In genomic region chr11:69420554-69421000, GRCm38 (mm10) we compare ENCODE assay signal across 8 mouse cellular contexts. TPM values are rescaled to one million over a fixed set of nuclear protein-coding genes. Genes with fewer than 3 reads are reported as not detected.
DNase-seq lines count a peak whose midpoint lies in the region; ATAC-seq and TF ChIP-seq lines count a peak whose summit lies in the region.

No protein-coding gene starts in this region.

- H3K27ac ChIP-seq in layer of hippocampus, adult 2 months = no peak overlapping the region
- no peak overlapping the region for H3K27ac ChIP-seq in embryonic facial prominence, embryonic 12.5 days
- no peak overlapping the region for H3K27ac ChIP-seq in hindbrain, embryonic 15.5 days (replicated peaks)
- H3K27ac ChIP-seq in midbrain, embryonic 16.5 days (ENCODE audit: low read length) = no peak overlapping the region

- ATAC-seq in embryonic facial prominence, embryonic 12.5 days (ENCODE audit: insufficient number of reproducible peaks, insufficient read depth, low FRiP score, low TSS enrichment) = no peak
- ATAC-seq in hindbrain, embryonic 15.5 days (ENCODE audit: low FRiP score, low read depth) = no peak
- no peak for ATAC-seq in midbrain, embryonic 16.5 days

- H3K4me1 ChIP-seq in embryonic facial prominence, embryonic 12.5 days = peaks cover 31% of the 10 kb centered on the region
- peaks cover 46% of the 10 kb centered on the region for H3K4me1 ChIP-seq in hindbrain, embryonic 15.5 days (replicated peaks)
- peaks cover 26% of the 10 kb centered on the region for H3K4me1 ChIP-seq in midbrain, embryonic 16.5 days (ENCODE audit: control insufficient read depth, insufficient read depth, low read length)

- H3K27me3 ChIP-seq in embryonic facial prominence, embryonic 12.5 days = peaks cover 28% of the 10 kb centered on the region
- peaks cover 28% of the 10 kb centered on the region for H3K27me3 ChIP-seq in hindbrain, embryonic 15.5 days
- H3K27me3 ChIP-seq in midbrain, embryonic 16.5 days (ENCODE audit: control insufficient read depth, insufficient read depth, low read depth, low read length) = peaks cover 20% of the 10 kb centered on the region

- TF ChIP-seq CTCF in layer of hippocampus, adult 2 months (conservative IDR thresholded peaks at IDR 0.05) = no peak

- H3K4me3 ChIP-seq in layer of hippocampus, adult 2 months = peak overlapping the region; percentile 60
- H3K4me3 ChIP-seq in embryonic facial prominence, embryonic 12.5 days = peak overlapping the region; percentile 84
- peak overlapping the region; percentile 65 for H3K4me3 ChIP-seq in hindbrain, embryonic 15.5 days
- peak overlapping the region; percentile 67 for H3K4me3 ChIP-seq in midbrain, embryonic 16.5 days (ENCODE audit: low read depth, low read length)

- DNase-seq in layer of hippocampus, adult 2 months (ENCODE audit: low spot score in 2 of 2) = no peak
- no peak for DNase-seq in layer of hippocampus, adult 18-20 months (ENCODE audit: low spot score in 2 of 2)
- no peak for DNase-seq in Muller cell, postnatal 12 days (ENCODE audit: inconsistent ontology term)
- no peak for DNase-seq in ovary, postnatal 36 days (ENCODE audit: low spot score)
- DNase-seq in cerebellum, postnatal 14 days = no peak

- no peaks in the 10 kb centered on the region for H3K9me3 ChIP-seq in embryonic facial prominence, embryonic 12.5 days
- no peaks in the 10 kb centered on the region for H3K9me3 ChIP-seq in hindbrain, embryonic 15.5 days
- H3K9me3 ChIP-seq in midbrain, embryonic 16.5 days (replicated peaks; ENCODE audit: control insufficient read depth, low read length, poor library complexity, severe bottlenecking) = no peaks in the 10 kb centered on the region

- 7% methylated on average over 10 of the region's 10 CpGs for WGBS in embryonic facial prominence, embryonic 12.5 days
- WGBS in hindbrain, embryonic 15.5 days = 8% methylated on average over 10 of the region's 10 CpGs
- WGBS in midbrain, embryonic 16.5 days = 8% methylated on average over 10 of the region's 10 CpGs

- H3K36me3 ChIP-seq in embryonic facial prominence, embryonic 12.5 days = no peaks in the 10 kb centered on the region
- no peaks in the 10 kb centered on the region for H3K36me3 ChIP-seq in hindbrain, embryonic 15.5 days
- no peaks in the 10 kb centered on the region for H3K36me3 ChIP-seq in midbrain, embryonic 16.5 days (ENCODE audit: control insufficient read depth, insufficient read depth, low read length)

- peak overlapping the region; percentile 37; the same call in 1 of the 2 replicates for H3K9ac ChIP-seq in embryonic facial prominence, embryonic 12.5 days
- peak overlapping the region; percentile 17; the same call in 1 of the 2 replicates for H3K9ac ChIP-seq in hindbrain, embryonic 15.5 days
- H3K9ac ChIP-seq in midbrain, embryonic 16.5 days (ENCODE audit: low read depth, low read length) = peak overlapping the region; percentile 50

- peak overlapping the region; percentile 98 for H3K4me2 ChIP-seq in embryonic facial prominence, embryonic 12.5 days (replicated peaks)
- H3K4me2 ChIP-seq in hindbrain, embryonic 15.5 days = peak overlapping the region; percentile 96
- H3K4me2 ChIP-seq in midbrain, embryonic 16.5 days (ENCODE audit: low read length) = peak overlapping the region; percentile 65

RNA-seq across cellular contexts. Expression of gene Kdm6b, which starts 7.1 kb away (rescaled TPM):
- 10 to 100 TPM; 34.3 to 40.9 TPM for total RNA-seq in layer of hippocampus, adult 2 months (2021)
- total RNA-seq in layer of hippocampus, adult 18-20 months (2021) = 10 to 100 TPM; 35.7 to 39.3 TPM
- 42.3 and 43.4 TPM in 2 replicates for polyA plus RNA-seq in embryonic facial prominence, embryonic 12.5 days (2016; fragmentation: Nextera tagmentation; extraction: Ambion mirVana)
- polyA plus RNA-seq in hindbrain, embryonic 15.5 days (2015; fragmentation: Nextera tagmentation; extraction: Ambion mirVana) = 33.7 and 34.9 TPM in 2 replicates
- polyA plus RNA-seq in midbrain, embryonic 16.5 days (2015; fragmentation: Nextera tagmentation; extraction: Ambion mirVana) = 36.4 and 39.0 TPM in 2 replicates

RNA-seq across cellular contexts. Expression of gene Tmem88, which starts 22.5 kb away (rescaled TPM):
- 1 to 10 TPM; 2.6 to 5.0 TPM for total RNA-seq in layer of hippocampus, adult 2 months (2021)
- total RNA-seq in layer of hippocampus, adult 18-20 months (2021) = 1 to 10 TPM; 2.5 to 2.7 TPM
- polyA plus RNA-seq in embryonic facial prominence, embryonic 12.5 days (2016; fragmentation: Nextera tagmentation; extraction: Ambion mirVana) = 18.1 and 21.3 TPM in 2 replicates
- polyA plus RNA-seq in hindbrain, embryonic 15.5 days (2015; fragmentation: Nextera tagmentation; extraction: Ambion mirVana) = 6.8 and 7.2 TPM in 2 replicates
- 5.2 and 5.9 TPM in 2 replicates for polyA plus RNA-seq in midbrain, embryonic 16.5 days (2015; fragmentation: Nextera tagmentation; extraction: Ambion mirVana)

RNA-seq across cellular contexts. Expression of gene Cyb5d1, which starts 25.1 kb away (rescaled TPM):
- 10 to 100 TPM; 43.6 to 45.0 TPM for total RNA-seq in layer of hippocampus, adult 2 months (2021)
- total RNA-seq in layer of hippocampus, adult 18-20 months (2021) = 10 to 100 TPM; 47.8 to 51.2 TPM
- polyA plus RNA-seq in embryonic facial prominence, embryonic 12.5 days (2016; fragmentation: Nextera tagmentation; extraction: Ambion mirVana) = 44.6 and 50.0 TPM in 2 replicates
- polyA plus RNA-seq in hindbrain, embryonic 15.5 days (2015; fragmentation: Nextera tagmentation; extraction: Ambion mirVana) = 30.6 and 33.5 TPM in 2 replicates
- 27.1 and 28.9 TPM in 2 replicates for polyA plus RNA-seq in midbrain, embryonic 16.5 days (2015; fragmentation: Nextera tagmentation; extraction: Ambion mirVana)

RNA-seq across cellular contexts. Expression of gene Naa38, which starts 25.3 kb away (rescaled TPM):
- total RNA-seq in layer of hippocampus, adult 2 months (2021) = 100 to 1,000 TPM; 109 to 127 TPM
- 100 to 1,000 TPM; 107 to 123 TPM for total RNA-seq in layer of hippocampus, adult 18-20 months (2021)
- 126 and 129 TPM in 2 replicates for polyA plus RNA-seq in embryonic facial prominence, embryonic 12.5 days (2016; fragmentation: Nextera tagmentation; extraction: Ambion mirVana)
- 109 and 121 TPM in 2 replicates for polyA plus RNA-seq in hindbrain, embryonic 15.5 days (2015; fragmentation: Nextera tagmentation; extraction: Ambion mirVana)
- polyA plus RNA-seq in midbrain, embryonic 16.5 days (2015; fragmentation: Nextera tagmentation; extraction: Ambion mirVana) = 86.2 and 89.6 TPM in 2 replicates

RNA-seq across cellular contexts. Expression of gene Chd3, which starts 51.4 kb away (rescaled TPM):
- 100 to 1,000 TPM; 541 to 561 TPM for total RNA-seq in layer of hippocampus, adult 2 months (2021)
- total RNA-seq in layer of hippocampus, adult 18-20 months (2021) = 100 to 1,000 TPM; 531 to 556 TPM
- polyA plus RNA-seq in embryonic facial prominence, embryonic 12.5 days (2016; fragmentation: Nextera tagmentation; extraction: Ambion mirVana) = 130 and 135 TPM in 2 replicates
- 83.5 and 83.7 TPM in 2 replicates for polyA plus RNA-seq in hindbrain, embryonic 15.5 days (2015; fragmentation: Nextera tagmentation; extraction: Ambion mirVana)
- polyA plus RNA-seq in midbrain, embryonic 16.5 days (2015; fragmentation: Nextera tagmentation; extraction: Ambion mirVana) = 82.8 and 86.1 TPM in 2 replicates
